Mouse (Mus musculus) megakaryocyte, adult 5-6 weeks (primary cell): ENCODE results near the gene Map7d1. TPM values are rescaled to one million over a fixed set of nuclear protein-coding genes. Genes with fewer than 3 reads are reported as not detected.
A peak's percentile ranks its signal among the peaks of the same experiment; 100 is the strongest.
"Not testable (repeated sequence)": the region's sequence is repeated elsewhere in the genome, so short reads cannot be mapped to it uniquely, and the experiment has no call there.

Experiments used
- ATAC-seq: 2 replicates; pipeline ENCODE4 v1.8.0; 2016; ENCODE audit warnings: mild to moderate bottlenecking, inconsistent platforms; ENCODE audit not compliant: poor library complexity, severe bottlenecking
- total RNA-seq, 2 experiments: library from RNA; stranded (forward) in 1 of 2; stranded (reverse) in 1 of 2; fragments of 153-499, 151-499 nt in 1 of 2; fragments of 221-1000, 200-1000 nt in 1 of 2; gene quantifications; 2 replicates each; pipeline versions ENCODE4 v1.2.3 to v1.2.4; 2015 to 2017

Gene Map7d1
- total RNA-seq, 2 experiments from 2014 or later, result 43.9 to 71.3 TPM

- ATAC-seq, result no peak
Observed at GRCm38 (mm10) chr4:126246202-126246889, 9.8 kb downstream of the Map7d1 start.

DNA sequence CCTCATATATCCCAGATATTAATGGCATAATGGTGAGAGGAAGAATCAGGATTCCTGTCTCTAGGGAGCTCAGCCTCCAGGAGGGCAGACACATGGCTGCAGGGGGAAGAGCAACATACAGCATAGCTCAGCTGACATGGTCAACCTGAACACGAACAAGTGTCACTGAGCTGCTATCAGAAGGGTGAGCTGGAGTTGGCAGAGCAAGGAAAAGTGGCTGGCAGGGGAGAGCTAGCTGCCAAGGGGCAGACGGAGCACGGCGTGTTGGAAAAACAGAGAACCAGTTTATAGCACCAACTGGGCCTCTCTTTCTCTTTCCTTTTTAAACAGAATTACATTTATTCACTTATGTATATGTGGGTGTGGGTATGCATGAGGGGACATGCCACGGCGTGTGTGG, 13.6 kb downstream of the Map7d1 start:
- no peak for ATAC-seq

- ATAC-seq, result no peak
Observed at GRCm38 (mm10) chr4:126241956-126242355, 14.2 kb downstream of the Map7d1 start.

DNA sequence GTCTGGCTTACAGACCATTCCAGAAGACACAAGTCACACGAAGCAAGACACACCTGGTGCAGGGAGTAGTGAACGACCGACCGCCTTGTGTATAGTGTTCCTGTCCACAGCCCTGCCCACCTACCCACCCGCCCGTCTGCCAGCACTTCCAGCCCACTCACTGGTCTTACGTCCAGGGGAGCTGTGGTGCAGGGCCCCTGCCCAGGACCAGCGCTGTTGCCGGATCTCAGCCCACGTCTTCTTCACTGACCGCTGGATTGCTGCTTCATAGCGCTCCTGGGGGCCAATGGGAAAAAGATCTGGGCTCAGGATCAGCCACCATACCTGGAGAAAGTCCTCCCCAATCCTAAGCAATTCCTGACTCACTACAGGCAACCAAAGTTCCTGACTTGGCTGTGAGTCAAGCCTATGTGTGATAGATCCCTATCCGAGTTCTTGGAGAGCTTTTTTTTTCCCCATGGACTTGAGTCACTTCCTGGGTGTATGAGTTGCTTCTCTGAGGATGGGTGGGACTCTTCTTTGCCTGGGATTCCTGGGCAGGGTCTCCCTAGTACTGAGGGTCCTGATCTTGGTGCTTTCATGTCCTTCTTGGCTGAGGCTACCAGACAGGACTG, 16.2 kb downstream of the Map7d1 start:
- no peak for ATAC-seq

DNA sequence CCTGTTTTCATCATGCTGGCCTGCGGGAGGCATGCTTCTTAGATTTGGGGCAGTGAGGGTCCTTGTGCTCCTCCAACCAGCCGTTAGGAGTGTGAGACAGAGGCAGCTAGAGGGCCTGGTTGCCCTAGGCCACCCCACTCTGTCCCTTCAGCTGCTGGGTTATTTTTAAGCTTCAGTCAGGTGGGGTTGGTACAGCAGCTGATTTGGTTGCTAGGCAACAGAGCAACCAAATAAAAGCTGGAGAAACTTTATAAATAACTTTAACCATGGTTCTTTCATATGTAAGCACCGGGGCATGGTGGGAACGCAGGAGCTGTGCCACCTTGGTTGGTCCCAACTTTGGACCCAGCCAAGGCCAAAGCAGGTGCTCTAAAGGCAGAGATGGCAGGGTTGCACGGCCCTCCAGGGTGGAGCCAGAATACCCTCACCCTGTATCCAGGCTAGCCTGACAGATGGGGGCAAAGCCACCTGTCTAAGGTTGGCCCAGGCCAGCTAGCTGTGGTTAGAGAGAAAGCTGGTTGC, 18.4 kb downstream of the Map7d1 start:
- ATAC-seq, result no peak

GRCm38 (mm10) chr4:126236467-126237280, 19.5 kb downstream of the Map7d1 start:
- no peak for ATAC-seq

- ATAC-seq, result 0 out of 2 replicates have a peak, but pooled peaks have one; percentile 16
Observed at GRCm38 (mm10) chr4:126235191-126235590, 21.0 kb downstream of the Map7d1 start.

- no peak for ATAC-seq
Observed at GRCm38 (mm10) chr4:126234496-126235175, 21.5 kb downstream of the Map7d1 start.

GRCm38 (mm10) chr4:126233676-126234308, 22.4 kb downstream of the Map7d1 start:
- ATAC-seq, result no peak

DNA sequence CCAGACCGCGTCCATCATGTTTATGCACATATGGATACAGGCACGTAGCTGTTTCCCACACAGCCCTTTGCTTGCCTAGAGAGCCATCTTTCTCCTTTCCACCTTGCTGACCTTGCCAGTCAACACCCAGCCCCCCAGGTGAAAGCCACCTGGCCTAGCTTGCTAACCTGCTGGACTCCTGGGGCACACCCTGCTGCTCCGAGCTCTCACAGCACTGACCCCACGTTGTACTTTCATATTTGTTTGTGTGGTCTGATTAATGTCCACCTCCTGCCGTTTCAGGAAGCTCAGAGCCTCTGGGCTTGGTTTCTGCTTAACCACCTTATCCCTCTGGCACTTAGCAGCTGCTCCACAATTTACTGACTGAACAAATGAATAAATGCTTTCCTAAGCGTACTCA, 26.2 kb downstream of the Map7d1 start:
- ATAC-seq, result no peak

- no peak for ATAC-seq
Observed at GRCm38 (mm10) chr4:126228144-126228543, 28.0 kb downstream of the Map7d1 start.

DNA sequence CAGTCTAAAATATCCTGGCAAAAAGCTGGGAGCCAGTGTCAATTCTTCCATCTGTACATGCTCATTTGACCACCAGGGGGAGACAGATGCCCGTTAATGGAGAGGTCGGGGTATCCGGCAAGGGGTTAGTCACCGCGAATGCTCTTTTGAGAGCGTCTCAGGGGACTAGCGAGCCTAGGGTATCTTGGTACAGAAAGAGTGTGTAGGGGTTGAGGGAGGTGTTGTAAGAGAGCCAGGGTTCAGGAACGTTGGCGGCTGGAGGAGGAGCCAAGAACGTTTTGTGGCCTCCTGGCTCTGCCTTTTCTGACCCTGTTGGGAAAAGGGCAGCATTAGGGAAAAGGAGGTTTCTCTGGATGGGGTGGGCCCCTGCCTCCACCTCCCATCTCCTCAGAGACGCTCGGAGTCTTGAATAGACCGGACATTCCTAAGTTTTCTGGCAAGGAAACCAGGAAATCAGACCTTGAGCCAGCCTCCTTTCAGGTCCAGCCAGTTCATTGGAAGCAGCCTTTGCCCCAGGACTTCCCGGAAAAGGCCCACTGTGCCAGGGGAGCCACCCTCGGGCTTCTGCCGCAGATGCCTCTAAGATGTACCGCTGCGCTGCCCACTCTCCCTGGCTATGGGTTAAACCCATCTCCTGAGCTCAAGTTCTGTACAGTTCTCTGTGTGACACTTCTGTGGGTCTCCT, 28.9 kb downstream of the Map7d1 start:
- ATAC-seq, result peak; percentile 97

- ATAC-seq, result peak; percentile 32; the same call in 1 of the 2 replicates
Observed at GRCm38 (mm10) chr4:126226640-126227039, 29.5 kb downstream of the Map7d1 start.

DNA sequence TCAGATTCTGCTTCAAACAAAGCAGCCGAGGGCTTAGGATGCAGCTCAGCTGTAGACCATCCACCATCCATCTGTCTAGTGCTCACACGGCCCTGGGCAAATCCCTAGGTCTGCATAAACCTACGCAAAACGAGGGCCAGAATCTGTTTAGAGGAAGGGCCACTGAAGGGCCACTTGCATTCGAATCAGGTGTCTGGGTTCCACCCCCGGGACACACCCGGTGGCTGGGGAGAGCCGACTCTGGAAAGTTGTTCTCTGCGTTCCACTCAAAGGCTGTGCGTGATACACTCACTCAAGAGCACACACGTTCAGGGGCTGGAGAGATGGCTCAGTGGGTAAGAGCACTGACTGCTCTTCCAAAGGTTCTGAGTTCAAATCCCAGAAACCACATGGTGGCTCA, 33.5 kb downstream of the Map7d1 start:
- no peak for ATAC-seq

DNA sequence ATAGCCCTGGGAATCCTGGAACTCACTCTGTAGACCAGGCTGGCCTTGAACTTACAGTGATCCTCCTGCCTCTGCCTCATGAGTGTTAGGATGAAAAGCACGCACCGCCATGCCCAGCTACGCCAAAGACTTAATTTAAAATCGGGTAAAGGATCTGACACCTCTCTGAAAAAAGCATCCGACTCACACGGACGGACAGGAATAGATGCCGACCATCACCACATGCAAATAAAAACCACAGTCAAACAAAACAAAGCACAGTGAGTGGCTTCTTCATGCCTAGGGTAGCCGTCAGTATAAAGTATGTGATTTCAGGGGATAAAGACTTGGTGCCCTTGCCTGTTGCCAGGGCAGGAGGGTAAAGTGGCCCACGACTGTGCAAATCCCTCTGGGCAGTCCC, 36.1 kb downstream of the Map7d1 start:
- ATAC-seq, result no peak

- not testable (repeated sequence) for ATAC-seq
Observed at GRCm38 (mm10) chr4:126219540-126219939, 36.6 kb downstream of the Map7d1 start.

GRCm38 (mm10) chr4:126217771-126218170, 38.4 kb downstream of the Map7d1 start:
- ATAC-seq, result no peak

DNA sequence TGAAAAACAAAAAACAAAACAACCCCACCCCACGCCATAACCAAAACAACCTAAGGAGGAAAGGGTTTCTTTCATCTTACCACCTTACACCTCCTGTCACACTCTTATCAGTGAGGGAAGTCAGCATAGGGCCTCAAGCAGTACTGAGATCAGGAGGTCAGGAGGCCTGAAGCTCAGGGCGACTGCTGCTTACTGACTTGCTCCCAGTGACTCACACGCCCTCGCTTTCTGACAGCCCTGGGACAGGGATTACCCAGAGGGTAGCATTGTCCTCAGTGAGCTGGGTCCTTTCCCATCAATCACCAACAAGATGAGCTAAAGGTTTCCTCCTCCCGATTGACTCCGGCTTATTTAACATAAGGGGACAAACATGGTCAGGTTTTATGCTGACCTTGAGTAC, 49.1 kb downstream of the Map7d1 start:
- ATAC-seq, result no peak

DNA sequence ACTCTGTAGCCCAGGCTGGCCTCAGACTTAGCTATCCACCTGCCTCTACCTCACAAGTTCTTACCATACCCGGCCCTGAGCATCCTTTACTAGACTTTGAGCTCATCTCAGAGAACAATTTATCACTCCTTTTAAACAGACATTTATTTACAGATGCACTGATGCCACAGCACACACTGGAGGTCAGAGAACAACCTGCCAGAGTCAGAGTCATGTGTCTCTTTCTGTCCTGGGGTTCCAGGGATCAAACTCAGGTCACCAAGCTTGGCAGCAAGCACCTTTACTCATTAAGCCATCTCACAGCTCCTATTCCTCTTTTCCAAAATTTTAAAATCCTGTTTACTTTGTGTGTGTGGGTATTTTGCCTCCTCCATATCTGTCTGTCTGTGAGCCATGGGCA, 50.8 kb downstream of the Map7d1 start:
- ATAC-seq, result no peak
